Mouse (Mus musculus) G1E (cell line): ENCODE results near the gene Smad3. TPM values are rescaled to one million over a fixed set of nuclear protein-coding genes. Genes with fewer than 3 reads are reported as not detected.

Source experiments
- ATAC-seq: 2 replicates; pipeline ENCODE4 v1.8.0; 2016; ENCODE audit warnings: mild to moderate bottlenecking; ENCODE audit not compliant: insufficient number of reproducible peaks, poor library complexity, low FRiP score, severe bottlenecking; ENCODE audit errors: extremely low read depth
- DNase-seq: peaks from one replicate; pipeline ENCODE4 v3.0.0; 2012; ENCODE audit warnings: low spot score
- H3K27me3 ChIP-seq: 2 replicates; pipeline ENCODE4 v1.6.1; 2012; ENCODE audit warnings: mild to moderate bottlenecking, low read length, inconsistent platforms; ENCODE audit not compliant: insufficient read depth
- H3K36me3 ChIP-seq: replicated peaks from 2 replicates; pipeline ENCODE3; 2012; ENCODE audit warnings: mild to moderate bottlenecking, inconsistent platforms
- H3K4me1 ChIP-seq: 2 replicates; pipeline ENCODE4 v1.6.1; 2012; ENCODE audit warnings: low read depth, low read length, inconsistent platforms, mixed read lengths; ENCODE audit not compliant: insufficient read depth
- H3K4me3 ChIP-seq: 2 replicates; pipeline ENCODE4 v1.5.1; 2012; ENCODE audit warnings: low read depth, mild to moderate bottlenecking, inconsistent platforms, low read length, moderate library complexity, mixed read lengths
- H3K9me3 ChIP-seq: replicated peaks from 2 replicates; pipeline ENCODE4 v1.6.1; 2012; ENCODE audit warnings: inconsistent platforms
- CTCF ChIP-seq: IDR thresholded peaks from 2 replicates; pipeline ENCODE4 v1.5.1; 2012; ENCODE audit warnings: low read depth, low read length, inconsistent platforms, mixed read lengths
- GATA1 ChIP-seq: IDR thresholded peaks from 2 replicates; pipeline ENCODE4 v1.6.1; 2012; ENCODE audit warnings: borderline replicate concordance, low read length, inconsistent platforms, mixed read lengths
- GATA2 ChIP-seq: IDR thresholded peaks from 2 replicates; pipeline ENCODE4 v1.6.1; 2012; ENCODE audit warnings: low read depth, low read length, inconsistent platforms, borderline replicate concordance
- POLR2AphosphoS5 ChIP-seq: IDR thresholded peaks from 2 replicates; pipeline ENCODE4 v1.6.1; 2012; ENCODE audit warnings: low read depth, low read length, inconsistent platforms; ENCODE audit not compliant: insufficient replicate concordance
- TAL1 ChIP-seq: conservative IDR thresholded peaks from 2 replicates; pipeline ENCODE4 v1.6.1; 2012; ENCODE audit warnings: low read depth, low read length, inconsistent platforms, mixed read lengths
- polyA plus RNA-seq: library from polyadenylated mRNA; stranded (reverse); fragments of >175 nt; gene quantifications from 2 replicates; pipeline ENCODE4 v1.2.3, GENCODE M21; 2012
- total RNA-seq, 2 experiments: library from RNA; stranded (forward) in 1 of 2; stranded (reverse) in 1 of 2; fragments of 200-1000 nt in 1 of 2; fragments of >200 nt in 1 of 2; fragmentation: Nextera tagmentation in 1 of 2; gene quantifications; 2 replicates each; pipeline ENCODE4 v1.2.3; 2014 to 2017

Smad3 gene
- total and polyA plus RNA-seq, 3 experiments = 0.87 to 4.8 (median 1.2) TPM

GRCm38 (mm10) chr9:63740320-63740841 is 17.4 kb downstream of the Smad3 start:
- Histone ChIP-seq H3K27me3 (peaks cover 14% of the 10 kb centered on the region), H3K36me3 (peaks cover 7% of the 10 kb centered on the region), H3K4me1 (no peaks in the 10 kb centered on the region), H3K4me3 (no peak overlapping the region), H3K9me3 (no peaks in the 10 kb centered on the region)
- ATAC-seq (no peak), DNase-seq (no peak)
- TF ChIP-seq POLR2AphosphoS5 = no peak
- TF ChIP-seq GATA2 = no peak
- no peak for TF ChIP-seq CTCF
- no peak for TF ChIP-seq TAL1

GRCm38 (mm10) chr9:63738830-63739229 is 19.0 kb downstream of the Smad3 start:
- ATAC-seq (no peak), DNase-seq (no peak)
- Histone ChIP-seq H3K9me3 (no peaks in the 10 kb centered on the region), H3K4me1 (no peaks in the 10 kb centered on the region), H3K4me3 (no peak overlapping the region), H3K36me3 (peaks cover 7% of the 10 kb centered on the region), H3K27me3 (peaks cover 14% of the 10 kb centered on the region)
- TF ChIP-seq GATA1 = no peak

- DNase-seq = no peak
- Histone ChIP-seq H3K9me3 (no peaks in the 10 kb centered on the region), H3K27me3 (peaks cover 11% of the 10 kb centered on the region), H3K36me3 (peaks cover 7% of the 10 kb centered on the region), H3K4me1 (no peaks in the 10 kb centered on the region), H3K4me3 (no peak overlapping the region)
- TF ChIP-seq CTCF = no peak
- TF ChIP-seq GATA1 = no peak
- TF ChIP-seq TAL1 = no peak
- no peak for TF ChIP-seq POLR2AphosphoS5
- TF ChIP-seq GATA2 = no peak
- no peak for ATAC-seq
Observed at GRCm38 (mm10) chr9:63738086-63738701, 19.6 kb downstream of the Smad3 start.

GRCm38 (mm10) chr9:63737426-63737931 is 20.3 kb downstream of the Smad3 start:
- Histone ChIP-seq H3K36me3 (peaks cover 7% of the 10 kb centered on the region), H3K4me3 (no peak overlapping the region), H3K9me3 (no peaks in the 10 kb centered on the region), H3K27me3 (peaks cover 14% of the 10 kb centered on the region), H3K4me1 (no peaks in the 10 kb centered on the region)
- ATAC-seq (no peak), DNase-seq (no peak)
- TF ChIP-seq GATA1 = no peak
- TF ChIP-seq CTCF = no peak
- no peak for TF ChIP-seq GATA2
- TF ChIP-seq POLR2AphosphoS5 = no peak
- no peak for TF ChIP-seq TAL1

- Histone ChIP-seq H3K9me3 (no peaks in the 10 kb centered on the region), H3K27me3 (peaks cover 2% of the 10 kb centered on the region; the same call in 1 of the 2 replicates), H3K4me1 (no peaks in the 10 kb centered on the region), H3K4me3 (no peak overlapping the region), H3K36me3 (no peaks in the 10 kb centered on the region)
- ATAC-seq (no peak), DNase-seq (no peak)
- TF ChIP-seq GATA2 = no peak
- no peak for TF ChIP-seq TAL1
- no peak for TF ChIP-seq CTCF
- TF ChIP-seq POLR2AphosphoS5 = no peak
- TF ChIP-seq GATA1 = no peak
Observed at GRCm38 (mm10) chr9:63734261-63734660, 23.5 kb downstream of the Smad3 start.

GRCm38 (mm10) chr9:63732700-63733099 is 25.1 kb downstream of the Smad3 start:
- Histone ChIP-seq H3K36me3 (no peaks in the 10 kb centered on the region), H3K9me3 (no peaks in the 10 kb centered on the region), H3K27me3 (peaks cover 5% of the 10 kb centered on the region; the same call in 1 of the 2 replicates), H3K4me1 (no peaks in the 10 kb centered on the region), H3K4me3 (no peak overlapping the region)
- TF ChIP-seq GATA2 (no peak), GATA1 (no peak), TAL1 (no peak), CTCF (no peak), POLR2AphosphoS5 (no peak)
- DNase-seq (no peak), ATAC-seq (no peak)
